Mouse (Mus musculus) gastrocnemius, postnatal 14 days (tissue): ENCODE data around the gene Rcl1. TPM values are rescaled to one million over a fixed set of nuclear protein-coding genes. Genes with fewer than 3 reads are reported as not detected.

ENCODE experiments used
- DNase-seq: peaks from one replicate; pipeline ENCODE4 v3.0.0; 2021; ENCODE audit warnings: mixed read lengths
- intact Hi-C: fragments of 180-260 bp; cut with DNase I; formaldehyde crosslinking; loops from one replicate; pipeline ENCODE4 v1.15.1; 2025; ENCODE audit warnings: low total_unique reads
- long read RNA-seq, 2 experiments: library from polyadenylated mRNA; stranded (forward); transcript quantifications; one replicate each; pipeline ENCODE4 v2.0.0; 2021
- total RNA-seq, 2 experiments: library from RNA; stranded (reverse); gene quantifications; 2 replicates each; pipeline ENCODE4 v1.2.3; 2021

Gene Rcl1
- 10 to 100 TPM; 11.2 to 12.9 TPM for total RNA-seq
- long read RNA-seq, experiment 1, transcript Rcl1-201 (9 exons, 1,803 nt) = major isoform, 14 of 16 reads
- long read RNA-seq, experiment 1, partial matches to known transcripts = 0 of 16 reads
- long read RNA-seq, experiment 1, other reads (novel, unspliced or antisense) = 2 of 16 reads
- long read RNA-seq, experiment 2, transcript Rcl1-201 (9 exons, 1,803 nt) = major isoform, 27 of 28 reads
- long read RNA-seq, experiment 2, partial matches to known transcripts = 0 of 28 reads
- long read RNA-seq, experiment 2, other reads (novel, unspliced or antisense) = 1 of 28 reads

DNA sequence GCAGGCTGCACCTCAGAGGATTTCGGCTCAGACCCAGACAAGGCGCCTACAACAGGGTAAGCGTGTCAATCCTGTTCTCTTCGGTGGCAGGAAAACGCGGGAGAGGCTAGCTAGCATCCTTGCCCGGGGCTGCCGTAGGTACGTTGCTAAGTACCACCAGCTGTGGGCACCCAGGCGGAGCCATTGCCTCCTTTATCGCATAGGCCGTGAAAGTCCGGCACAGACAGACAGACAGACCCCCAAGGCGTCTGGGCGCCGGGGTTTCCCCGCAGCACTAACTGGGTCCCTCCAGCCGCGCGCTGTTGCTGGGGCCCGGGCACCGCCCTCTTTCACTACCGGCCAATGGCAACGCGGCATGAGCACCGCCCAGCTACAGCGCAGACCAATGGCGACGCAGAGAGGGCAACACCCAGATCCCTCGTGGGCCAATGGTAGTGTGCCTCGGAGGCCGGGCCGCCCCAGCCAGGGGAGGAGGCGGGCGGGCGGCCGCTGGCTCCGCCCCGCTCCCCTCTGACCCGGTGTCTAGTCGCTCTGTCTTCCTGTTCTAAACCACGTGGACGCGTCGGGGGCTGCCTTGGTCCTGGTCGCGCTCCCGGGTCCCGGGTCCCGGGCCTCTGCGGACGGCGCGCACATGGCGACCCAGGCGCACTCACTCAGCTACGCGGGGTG lies at the start of gene Rcl1:
Gene Rcl1, plus strand, starts transcription at position 502 of the 669 bp plus-strand sequence.
- intact Hi-C loops = no loop called here
- peak; percentile 96 for DNase-seq

DNA sequence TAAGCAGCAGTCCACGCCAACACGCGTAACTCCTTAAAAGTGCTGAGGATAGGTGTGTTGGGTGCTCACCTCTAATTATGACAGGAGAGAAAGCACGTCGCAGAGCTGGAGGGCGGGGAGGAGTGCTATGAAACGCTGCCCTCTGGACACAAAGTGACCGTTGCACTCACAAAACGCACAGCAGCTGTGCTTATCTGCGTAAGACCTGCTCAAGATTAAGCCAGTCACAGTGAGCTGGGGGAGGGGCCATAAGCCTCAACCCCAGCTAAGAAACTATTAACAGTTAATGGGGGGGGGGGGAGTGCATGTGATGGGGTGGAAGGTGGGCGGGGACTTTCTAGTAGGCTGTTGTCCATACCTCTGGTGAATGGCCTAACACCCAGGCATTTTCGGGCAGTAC lies 48.4 kb upstream of the Rcl1 start:
- DNase-seq = no peak
- intact Hi-C loops = no loop called here

DNA sequence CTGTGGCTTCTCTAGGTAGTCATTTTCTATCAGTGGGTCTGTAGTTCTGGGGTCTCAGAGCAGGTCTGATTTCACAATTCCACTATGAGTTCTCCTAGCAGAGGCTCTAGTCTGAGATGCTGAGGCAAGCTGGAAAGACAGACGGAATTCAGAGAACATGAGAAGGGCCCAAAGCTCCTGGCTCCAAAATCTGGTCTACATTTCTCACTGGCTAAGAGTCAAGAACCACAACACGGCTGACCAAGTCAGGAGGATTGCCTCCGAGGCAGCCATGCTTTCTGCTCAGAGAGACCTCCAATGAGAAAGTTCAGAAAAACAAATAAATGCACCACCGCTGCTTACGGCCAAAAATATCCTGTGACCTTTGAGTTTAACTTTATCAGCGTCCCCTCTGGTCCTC lies 46.6 kb upstream of the Rcl1 start:
- DNase-seq = peak; percentile 37
- intact Hi-C loops = no loop called here

DNA sequence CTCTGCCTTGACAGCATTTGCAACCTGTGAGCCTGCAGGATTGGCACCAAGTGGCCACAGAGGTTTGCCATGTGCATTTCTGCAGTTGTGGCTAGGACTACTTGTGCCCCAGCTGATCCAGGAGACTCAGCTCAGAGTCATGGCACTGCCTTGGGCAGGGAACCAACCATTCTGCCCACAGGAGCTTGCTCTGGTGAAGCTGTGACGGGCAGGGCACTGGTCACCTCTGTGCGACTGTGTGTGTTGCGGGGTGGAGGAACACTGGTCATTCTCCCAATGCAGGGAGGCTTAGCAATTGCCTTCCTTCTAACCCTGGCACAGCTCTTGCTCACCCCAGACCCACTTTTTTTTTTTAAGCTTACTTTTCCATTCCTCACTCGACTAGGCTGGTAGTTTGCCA lies 45.7 kb upstream of the Rcl1 start:
- no peak for DNase-seq
- intact Hi-C loops = no loop called here

DNA sequence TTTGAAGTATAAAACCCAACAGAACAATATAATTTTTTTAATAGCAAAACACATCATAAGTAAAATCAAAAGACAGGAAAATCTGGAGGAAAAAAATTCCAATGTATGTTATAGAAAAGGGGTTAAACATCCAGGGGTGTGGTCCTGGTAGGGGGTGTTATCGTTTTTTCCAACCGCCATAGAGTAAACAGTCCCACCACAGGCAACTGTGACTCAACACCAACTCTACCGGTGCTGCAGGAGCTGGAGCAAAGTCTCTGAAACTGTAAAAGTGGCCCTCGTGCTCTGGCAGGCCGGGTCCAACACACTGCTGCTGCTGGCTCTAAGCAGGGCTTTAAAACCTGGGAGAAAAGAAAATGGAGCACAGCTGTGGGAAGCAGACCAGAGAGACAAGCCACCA lies 42.4 kb upstream of the Rcl1 start:
- DNase-seq = no peak
- intact Hi-C loops = no loop called here

GRCm38 (mm10) chr19:29059688-29060087 lies 41.5 kb upstream of the Rcl1 start:
- intact Hi-C loops = loop anchor here (10.0 kb wide), 1 partner anchor 295 kb away; no protein-coding TSS in a partner anchor
- no peak for DNase-seq

GRCm38 (mm10) chr19:29060299-29060698 lies 40.9 kb upstream of the Rcl1 start:
- intact Hi-C loops = loop anchor here (10.0 kb wide), 1 partner anchor 295 kb away; no protein-coding TSS in a partner anchor
- no peak for DNase-seq

DNA sequence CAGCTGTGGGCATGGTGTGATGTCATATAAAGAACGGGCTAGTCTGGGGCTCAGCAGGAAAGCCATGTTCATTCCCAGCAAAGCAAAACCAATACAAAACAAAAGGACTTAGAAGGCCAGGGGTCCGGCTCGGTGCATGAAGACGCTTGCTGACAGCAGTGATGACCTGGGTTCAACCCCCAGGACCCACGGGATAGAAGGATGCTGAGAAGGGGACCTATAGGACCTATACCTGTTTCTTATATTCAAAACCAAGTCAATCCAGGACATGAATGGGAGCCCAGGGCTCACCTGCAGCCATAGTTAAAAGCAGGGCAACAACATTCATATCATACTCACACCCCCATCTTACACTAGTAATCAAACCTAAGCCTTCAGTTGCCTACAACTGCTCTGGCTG lies 38.2 kb upstream of the Rcl1 start:
- no peak for DNase-seq
- intact Hi-C loops = loop anchor here (10.0 kb wide), 1 partner anchor 292 kb away; no protein-coding TSS in a partner anchor

GRCm38 (mm10) chr19:29063577-29064363 lies 37.4 kb upstream of the Rcl1 start:
- intact Hi-C loops = loop anchor here (10.0 kb wide), 1 partner anchor 291 kb away; no protein-coding TSS in a partner anchor
- DNase-seq = peak; percentile 90

DNA sequence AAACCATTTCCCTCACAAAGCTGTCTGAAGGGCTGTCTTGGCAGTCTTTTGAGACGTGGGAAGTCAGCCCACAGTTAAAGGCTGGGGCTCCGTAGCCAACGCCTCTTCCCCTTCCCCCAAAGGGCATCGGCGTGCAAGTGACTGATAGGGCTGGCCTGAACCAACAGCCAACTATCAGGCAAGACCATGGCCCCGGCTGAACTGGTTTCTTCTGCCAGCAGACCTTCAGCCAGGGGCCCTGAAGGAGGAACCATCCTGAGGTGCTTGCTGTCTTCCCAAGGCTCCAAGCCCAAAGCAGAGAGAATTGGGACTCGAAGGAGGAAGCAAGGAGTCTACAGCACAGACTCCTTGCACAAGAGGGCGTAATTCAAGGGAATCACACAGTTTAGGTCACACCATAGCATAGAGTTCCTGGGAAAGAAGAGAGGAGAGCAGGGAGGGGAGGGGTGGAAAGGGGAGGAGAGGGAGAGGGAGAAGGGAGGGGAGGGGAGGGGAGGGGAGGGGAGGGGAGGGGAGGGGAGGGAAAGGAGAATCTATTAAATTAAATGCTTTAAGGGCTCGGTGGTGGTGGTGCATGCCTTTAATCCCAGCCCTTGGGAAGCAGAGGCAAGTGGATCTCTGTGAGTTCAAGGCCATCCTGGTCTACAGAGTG lies 36.6 kb upstream of the Rcl1 start:
- intact Hi-C loops = loop anchor here (10.0 kb wide), 1 partner anchor 290 kb away; no protein-coding TSS in a partner anchor

DNA sequence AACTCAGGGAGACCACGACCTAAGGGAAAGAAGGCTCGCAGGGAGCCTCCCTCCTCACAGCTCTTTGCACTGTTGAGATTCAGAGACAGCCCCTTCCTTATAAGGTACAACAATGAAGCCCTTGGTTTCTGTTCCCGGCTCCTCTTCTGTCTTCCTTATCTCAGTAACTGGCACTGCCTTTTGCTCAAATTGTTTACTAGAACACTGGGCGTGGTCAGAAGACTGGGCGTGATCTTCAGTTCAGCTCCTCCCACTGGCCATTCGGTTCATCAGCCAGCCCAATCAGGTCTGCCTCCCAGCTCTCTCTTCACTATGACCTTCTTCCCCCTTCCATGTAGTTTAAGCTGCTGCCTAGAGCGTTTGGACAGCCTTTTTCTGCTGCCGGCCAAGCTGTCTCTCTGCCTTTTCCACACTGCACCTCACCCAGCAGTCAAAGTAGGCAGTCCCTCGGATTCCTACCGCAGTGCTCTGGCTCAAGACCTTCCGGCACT lies 34.1 kb upstream of the Rcl1 start:
- intact Hi-C loops = loop anchor here (10.0 kb wide), 1 partner anchor 288 kb away; no protein-coding TSS in a partner anchor

More for the DNA sequence above, 36.6 kb upstream of the Rcl1 start:
- DNase-seq = peak; percentile 46

DNA sequence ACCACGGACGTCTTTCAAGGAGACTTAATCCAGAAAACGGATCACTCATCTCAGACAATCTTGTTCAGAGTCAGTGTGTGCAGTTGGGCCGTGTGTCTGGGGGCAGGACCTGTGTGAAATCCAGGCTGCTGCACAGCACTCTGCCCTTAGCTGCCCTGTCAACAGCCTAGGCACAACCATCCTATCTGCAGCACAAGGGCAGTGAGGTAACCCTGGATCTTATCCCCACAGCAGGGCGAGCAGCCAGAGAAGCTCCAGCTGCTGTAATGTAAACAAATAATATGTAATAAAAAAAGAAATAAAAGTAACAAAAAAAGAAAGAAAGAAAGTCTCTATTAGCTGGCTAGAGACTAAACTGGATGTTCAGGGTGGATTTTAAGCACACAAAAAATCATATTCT lies 32.0 kb upstream of the Rcl1 start:
- intact Hi-C loops = loop anchor here (10.0 kb wide), 1 partner anchor 286 kb away; no protein-coding TSS in a partner anchor
- no peak for DNase-seq

More for the DNA sequence above, 34.1 kb upstream of the Rcl1 start:
- peak; percentile 64 for DNase-seq

DNA sequence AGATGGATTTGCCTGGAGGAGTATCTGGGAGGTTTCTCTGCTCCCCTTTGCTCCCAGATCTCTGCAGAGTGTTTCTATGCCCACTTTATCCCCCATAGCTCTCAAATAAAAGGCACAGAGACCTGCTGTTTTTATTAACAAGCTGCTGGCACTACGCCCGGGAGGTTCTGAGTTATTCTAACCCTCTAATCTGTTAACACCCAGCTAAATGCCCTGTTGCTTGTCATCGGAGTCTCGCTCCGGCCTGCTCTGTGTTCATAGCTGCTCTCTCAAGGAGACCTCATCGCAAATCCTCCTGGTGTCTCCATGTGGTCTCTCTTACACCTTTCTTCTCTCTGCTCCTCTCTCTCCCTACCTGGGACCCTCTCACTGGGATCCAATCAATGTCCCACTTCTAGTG lies 26.4 kb upstream of the Rcl1 start:
- no peak for DNase-seq
- intact Hi-C loops = loop anchor here (10.0 kb wide), 1 partner anchor 170 kb away; no protein-coding TSS in a partner anchor

GRCm38 (mm10) chr19:29088628-29089027 lies 12.5 kb upstream of the Rcl1 start:
- DNase-seq = no peak

DNA sequence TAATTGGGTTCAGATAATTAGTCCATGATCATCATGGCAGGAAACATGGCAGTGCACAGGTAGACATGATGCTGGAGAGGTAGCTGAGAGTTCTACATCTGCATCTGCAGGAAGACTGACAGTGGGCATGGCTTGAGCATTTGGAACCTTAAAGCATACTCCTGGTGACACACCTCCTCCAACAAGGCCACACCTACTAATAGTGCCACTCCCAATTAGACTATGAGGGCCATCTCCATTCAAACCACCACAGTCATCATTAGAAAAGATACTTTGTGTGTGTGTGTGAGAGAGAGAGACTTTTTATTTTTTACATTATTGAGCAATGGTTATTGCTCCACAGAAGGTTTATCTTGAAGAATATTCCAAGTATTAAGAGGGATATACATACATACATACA lies 9.0 kb upstream of the Rcl1 start:
- no peak for DNase-seq
- intact Hi-C loops = no loop called here

More at GRCm38 (mm10) chr19:29088628-29089027, 12.5 kb upstream of the Rcl1 start:
- intact Hi-C loops = no loop called here

DNA sequence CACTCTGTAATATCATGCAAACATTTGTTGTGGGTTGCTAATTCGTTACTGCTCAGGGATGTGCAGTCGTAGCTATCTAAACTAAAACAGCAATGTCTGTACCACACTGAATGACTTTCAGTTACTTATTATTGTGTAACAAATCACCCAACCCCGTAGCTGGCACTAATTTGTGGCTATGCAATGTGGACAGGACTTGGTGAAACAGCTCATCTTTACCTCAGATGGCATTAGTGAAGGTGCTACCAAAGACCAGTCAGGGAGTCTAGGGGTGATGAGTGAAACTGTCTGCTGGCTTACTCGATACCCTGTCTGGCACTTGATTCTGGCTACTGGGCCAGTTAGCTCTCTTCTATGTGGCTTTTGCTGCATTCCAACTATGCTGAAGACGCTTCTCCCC lies 2.1 kb upstream of the Rcl1 start:
- no peak for DNase-seq

GRCm38 (mm10) chr19:29099596-29099995 lies 1.6 kb upstream of the Rcl1 start:
- DNase-seq = no peak
- intact Hi-C loops = no loop called here

More for the DNA sequence above, 2.1 kb upstream of the Rcl1 start:
- intact Hi-C loops = no loop called here

- DNase-seq = no peak
- intact Hi-C loops = no loop called here
Observed at GRCm38 (mm10) chr19:29100261-29100660, 914 bp upstream of the Rcl1 start.

GRCm38 (mm10) chr19:29101591-29101990 lies 416 bp downstream of the Rcl1 start:
- intact Hi-C loops = no loop called here
- DNase-seq = no peak
